Mouse (Mus musculus): ENCODE results near the gene Suclg2. TPM values are rescaled to one million over a fixed set of nuclear protein-coding genes. Genes with fewer than 3 reads are reported as not detected.

Gene Suclg2
- total RNA-seq, 2 experiments from 2014 or later = 16.6 to 18.1 TPM

- DNase-seq (ENCODE audit: low spot score in 2 of 2) = no peak
Measured at GRCm38 (mm10) chr6:95483686-95484085, 234.9 kb downstream of the Suclg2 start.

- no peak for DNase-seq (ENCODE audit: low spot score in 2 of 2)
Measured at GRCm38 (mm10) chr6:95483127-95483526, 235.5 kb downstream of the Suclg2 start.

- no peak for DNase-seq (ENCODE audit: low spot score in 2 of 2)
Measured at GRCm38 (mm10) chr6:95479801-95480200, 238.8 kb downstream of the Suclg2 start.

- DNase-seq (ENCODE audit: low spot score in 2 of 2) = no peak
Measured at GRCm38 (mm10) chr6:95469521-95469920, 249.1 kb downstream of the Suclg2 start.

GRCm38 (mm10) chr6:95465322-95465721 is 253.3 kb downstream of the Suclg2 start:
- no peak for DNase-seq (ENCODE audit: low spot score in 2 of 2)

GRCm38 (mm10) chr6:95459372-95459771 is 259.2 kb downstream of the Suclg2 start:
- no peak for DNase-seq (ENCODE audit: low spot score in 2 of 2)

- DNase-seq (ENCODE audit: low spot score in 2 of 2) = no peak
Measured at GRCm38 (mm10) chr6:95446151-95446550, 272.4 kb downstream of the Suclg2 start.

GRCm38 (mm10) chr6:95445036-95445435 is 273.6 kb downstream of the Suclg2 start:
- DNase-seq (ENCODE audit: low spot score in 2 of 2) = peak in 1 of 2 experiments; percentile 18

Measured in layer of hippocampus, postnatal 10 days (tissue).